Comparison of ENCODE assay signal across 19 mouse cellular contexts in the genomic region with DNA sequence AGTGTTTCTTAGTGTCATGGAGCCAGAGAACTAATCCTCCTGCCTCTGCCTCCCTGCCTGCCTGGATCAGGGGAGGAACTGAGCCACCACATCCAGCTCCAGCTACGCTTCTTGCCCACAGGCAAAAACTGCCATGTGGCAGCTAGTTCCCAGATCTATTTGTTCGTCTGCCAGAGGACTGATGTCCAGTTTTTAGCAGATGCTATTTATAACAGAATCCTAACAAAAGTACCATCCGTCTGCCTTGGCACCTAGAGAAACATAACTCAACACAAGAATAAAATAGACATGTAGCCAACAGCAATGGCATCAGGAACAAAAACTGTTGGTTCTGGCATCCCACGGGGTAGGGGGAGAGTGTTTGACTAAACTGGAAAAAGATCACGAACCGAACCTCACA. TPM values are rescaled to one million over a fixed set of nuclear protein-coding genes. Genes with fewer than 3 reads are reported as not detected.
"Had no signal": no experiment of that assay in that cellular context is flagged by ENCODE, and none has a peak within 500 bp of the region (broad histone marks: within the 10 kb centered on the region; RNA-seq: fewer than 3 reads in every experiment).

No protein-coding gene starts in this region.

- H3K4me1 ChIP-seq: neural tube, embryonic 13.5 days; stomach, embryonic 15.5 days had no signal

- H3K4me3 ChIP-seq: neural tube, embryonic 13.5 days; neural tube, embryonic 15.5 days; stomach, embryonic 15.5 days had no signal

- H3K9ac ChIP-seq: neural tube, embryonic 13.5 days; neural tube, embryonic 15.5 days; stomach, embryonic 15.5 days had no signal

- H3K9me3 ChIP-seq: neural tube, embryonic 13.5 days; neural tube, embryonic 15.5 days; stomach, embryonic 15.5 days had no signal

- H3K27me3 ChIP-seq: stomach, embryonic 15.5 days had no signal

- H3K4me2 ChIP-seq: neural tube, embryonic 13.5 days; neural tube, embryonic 15.5 days; stomach, embryonic 15.5 days had no signal

- DNase-seq: retina, postnatal 1 day; right cerebral cortex, adult 18-20 months; right cerebral cortex, postnatal 14 days; right cerebral cortex, postnatal 25 days; right cerebral cortex, postnatal 4 days; spleen, adult 18-20 months; thymus, adult 18-20 months; thymus, adult 2 months; thymus, postnatal 14 days; thymus, postnatal 25 days; thymus, postnatal 36 days; thymus, postnatal 4 days had no signal

- H3K36me3 ChIP-seq: neural tube, embryonic 13.5 days; neural tube, embryonic 15.5 days; stomach, embryonic 15.5 days had no signal

- H3K27ac ChIP-seq: neural tube, embryonic 13.5 days; neural tube, embryonic 15.5 days; stomach, embryonic 15.5 days; stomach, postnatal 0 days had no signal

RNA-seq across cellular contexts. Expression of gene Efcab6, which starts 6.3 kb away (rescaled TPM):
- total RNA-seq: neutrophil, adult 5-6 weeks had no signal
- polyA plus RNA-seq: small intestine, adult 2 months; spleen, adult 2 months had no signal

RNA-seq across cellular contexts. Expression of gene Sult4a1, which starts 46.7 kb away (rescaled TPM):
- total RNA-seq: neutrophil, adult 5-6 weeks had no signal
